Mouse (Mus musculus) limb, embryonic 10.5 days (tissue): ENCODE measurements around the gene Slc15a1. TPM values are rescaled to one million over a fixed set of nuclear protein-coding genes. Genes with fewer than 3 reads are reported as not detected.

Experiments used
- DNase-seq: peaks from one replicate; pipeline ENCODE4 v3.0.0-alpha.2; 2017; ENCODE audit warnings: low spot score
- H3K27ac ChIP-seq: fragments of 300-500 bp; sonication (generic); 2 replicates; pipeline ENCODE4 v1.5.1; 2016; ENCODE audit warnings: mild to moderate bottlenecking
- H3K27me3 ChIP-seq: fragments of 300-500 bp; sonication (generic); 2 replicates; pipeline ENCODE4 v1.6.1; 2016; ENCODE audit warnings: low read depth, mild to moderate bottlenecking; ENCODE audit not compliant: poor library complexity, severe bottlenecking
- H3K36me3 ChIP-seq: fragments of 300-500 bp; sonication (generic); 2 replicates; pipeline ENCODE4 v1.6.1; 2016; ENCODE audit warnings: mild to moderate bottlenecking, moderate library complexity
- H3K4me1 ChIP-seq: fragments of 300-500 bp; sonication (generic); 2 replicates; pipeline ENCODE4 v1.6.1; 2016
- H3K4me3 ChIP-seq: fragments of 300-500 bp; sonication (generic); 2 replicates; pipeline ENCODE4 v1.5.1; 2016; ENCODE audit warnings: mild to moderate bottlenecking, moderate library complexity
- H3K9me3 ChIP-seq: fragments of 300-500 bp; sonication (generic); replicated peaks from 2 replicates; pipeline ENCODE4 v1.6.1; 2016; ENCODE audit warnings: mild to moderate bottlenecking
- WGBS: fragments of 180-500 bp; shearing (Covaris S2); methylation state at CpG from one replicate; pipeline ENCODE4 v1.1.7; 2016; 5-methylcytosine and 5-hydroxymethylcytosine counted together
- polyA plus RNA-seq: library from polyadenylated mRNA; unstranded; fragments of >200 nt; fragmentation: Nextera tagmentation; extraction: Ambion mirVana; gene quantifications from 2 replicates; pipeline ENCODE4 v1.2.1, GENCODE M21; 2016

The Slc15a1 gene
- polyA plus RNA-seq, 1 experiment from 2014 or later: not detected

DNA sequence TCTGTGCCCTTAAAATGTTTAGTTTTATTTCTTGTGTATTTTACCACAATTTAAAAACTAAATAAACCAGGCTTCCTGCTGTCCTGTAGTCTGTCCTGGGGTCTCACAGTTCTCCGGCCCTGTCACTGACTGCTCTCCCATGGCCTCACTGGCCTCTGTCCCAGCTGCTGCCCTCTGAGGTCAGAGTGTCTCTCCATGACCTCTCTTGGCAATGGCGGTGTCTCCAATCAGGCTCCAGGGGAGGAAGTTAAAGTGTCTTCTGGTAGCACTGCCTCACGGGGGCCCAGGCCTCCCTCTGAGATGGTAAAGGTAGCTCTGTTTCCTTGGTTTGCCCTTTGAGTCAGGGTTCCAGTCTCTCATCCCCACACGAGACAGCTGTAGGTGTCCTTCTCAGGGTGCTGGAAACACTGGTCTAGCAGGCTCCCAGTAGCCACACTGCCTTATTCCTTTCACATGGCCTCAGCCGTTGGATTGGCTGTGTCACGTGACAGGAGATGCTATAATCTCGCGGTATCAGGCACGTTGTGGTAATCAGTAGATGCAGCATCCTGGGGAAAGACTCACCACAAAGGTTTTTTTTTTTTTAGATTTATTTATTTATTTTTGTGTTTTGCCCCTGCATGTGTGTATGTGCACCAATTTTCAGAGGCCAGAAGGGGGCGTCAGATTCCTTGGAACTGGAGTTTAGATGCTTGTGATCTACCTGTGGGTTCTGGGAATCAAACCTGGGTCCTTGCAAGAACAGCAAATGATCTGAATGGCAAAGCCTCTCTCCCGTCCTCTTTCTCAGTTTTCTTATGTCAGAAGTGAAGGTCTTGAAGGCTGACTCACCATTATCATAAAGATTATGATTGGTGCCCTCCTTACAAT, 48.4 kb downstream of the Slc15a1 start:
- Histone ChIP-seq H3K36me3 (no peaks in the 10 kb centered on the region), H3K4me1 (peaks cover 12% of the 10 kb centered on the region; the same call in 1 of the 2 replicates), H3K27ac (no peak overlapping the region), H3K9me3 (no peaks in the 10 kb centered on the region), H3K4me3 (no peak overlapping the region), H3K27me3 (no peaks in the 10 kb centered on the region)
- no peak for DNase-seq
- WGBS: 87% methylated on average over 11 of the region's 11 CpGs

DNA sequence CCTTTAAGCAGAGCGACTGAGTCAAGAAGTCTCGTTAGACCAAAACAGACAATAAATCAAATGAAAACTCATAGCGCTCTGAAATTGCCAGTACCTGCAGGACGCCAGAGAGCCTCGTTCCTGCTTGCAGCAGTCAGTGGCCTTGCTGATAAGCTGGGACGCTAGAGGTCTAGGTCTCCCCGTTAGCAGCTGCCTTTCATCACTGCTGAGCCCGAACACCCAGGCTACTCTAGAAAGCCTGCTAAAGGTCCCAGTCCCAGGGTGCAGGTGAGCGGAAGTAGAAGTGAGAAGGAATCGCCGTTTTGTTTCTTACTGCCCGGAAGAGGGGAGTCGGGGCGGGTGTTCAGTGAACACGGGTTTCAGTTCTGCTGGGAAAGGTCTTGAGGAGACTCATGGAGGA, 49.1 kb downstream of the Slc15a1 start:
- Histone ChIP-seq H3K27ac (peak overlapping the region; percentile 50; the same call in 1 of the 2 replicates), H3K4me3 (no peak overlapping the region)
- WGBS: 87% methylated on average over 15 of the region's 15 CpGs

DNA sequence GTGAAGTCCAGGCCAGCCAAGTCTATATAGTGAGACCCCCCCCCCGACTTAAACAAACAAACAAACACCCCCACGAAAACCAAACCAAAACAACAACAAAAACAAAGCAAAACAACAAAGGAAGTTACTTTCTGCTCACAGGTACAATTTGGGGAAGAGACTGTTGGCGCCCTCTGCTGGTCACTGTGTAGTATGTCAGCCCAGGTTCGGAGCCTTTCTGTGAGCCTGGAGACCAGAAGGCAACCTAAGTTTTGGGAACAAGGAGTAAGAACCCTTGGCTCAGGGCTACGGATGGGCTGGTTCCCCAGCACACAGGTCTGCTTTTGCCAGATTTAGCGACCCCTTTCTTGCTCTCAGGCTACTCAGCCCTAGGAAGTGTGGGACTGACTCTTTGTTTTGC, 49.5 kb downstream of the Slc15a1 start:
- WGBS: 13% methylated on average over 6 of the region's 6 CpGs
- Histone ChIP-seq H3K27me3 (no peaks in the 10 kb centered on the region), H3K9me3 (no peaks in the 10 kb centered on the region), H3K4me3 (no peak overlapping the region), H3K4me1 (peaks cover 12% of the 10 kb centered on the region; the same call in 1 of the 2 replicates), H3K27ac (peak overlapping the region; percentile 50; the same call in 1 of the 2 replicates), H3K36me3 (no peaks in the 10 kb centered on the region)
- peak; percentile 84 for DNase-seq

More for the DNA sequence above, 49.1 kb downstream of the Slc15a1 start:
- Histone ChIP-seq H3K4me1 (peaks cover 12% of the 10 kb centered on the region; the same call in 1 of the 2 replicates), H3K36me3 (no peaks in the 10 kb centered on the region), H3K27me3 (no peaks in the 10 kb centered on the region), H3K9me3 (no peaks in the 10 kb centered on the region)
- no peak for DNase-seq

DNA sequence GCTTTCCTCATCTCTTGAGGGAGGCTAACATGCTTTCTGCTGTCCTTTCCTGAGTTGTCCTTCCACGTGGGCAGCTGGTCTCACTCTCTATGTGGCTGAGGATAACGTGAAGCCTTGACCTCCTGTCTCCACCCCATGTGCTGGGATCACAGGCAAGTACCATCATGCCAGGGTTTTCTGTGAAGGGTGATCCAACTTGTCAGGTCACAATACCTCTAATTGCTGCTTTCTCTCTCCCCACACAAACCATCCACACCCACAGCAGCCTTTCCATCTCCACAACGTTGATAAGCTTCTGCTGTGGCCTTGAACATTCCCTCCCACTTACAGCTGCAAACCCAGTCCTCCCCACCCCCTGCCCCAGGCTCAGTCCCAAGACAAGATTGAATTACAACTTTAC, 51.9 kb downstream of the Slc15a1 start:
- no peaks in the 10 kb centered on the region for H3K36me3 ChIP-seq
- DNase-seq: no peak
- no peaks in the 10 kb centered on the region for H3K27me3 ChIP-seq
- H3K4me3 ChIP-seq: no peak overlapping the region
- peaks cover 12% of the 10 kb centered on the region; the same call in 1 of the 2 replicates for H3K4me1 ChIP-seq
- 73% methylated on average over 3 of the region's 3 CpGs for whole genome bisulfite sequencing
- H3K27ac ChIP-seq: no peak overlapping the region
- H3K9me3 ChIP-seq: no peaks in the 10 kb centered on the region

DNA sequence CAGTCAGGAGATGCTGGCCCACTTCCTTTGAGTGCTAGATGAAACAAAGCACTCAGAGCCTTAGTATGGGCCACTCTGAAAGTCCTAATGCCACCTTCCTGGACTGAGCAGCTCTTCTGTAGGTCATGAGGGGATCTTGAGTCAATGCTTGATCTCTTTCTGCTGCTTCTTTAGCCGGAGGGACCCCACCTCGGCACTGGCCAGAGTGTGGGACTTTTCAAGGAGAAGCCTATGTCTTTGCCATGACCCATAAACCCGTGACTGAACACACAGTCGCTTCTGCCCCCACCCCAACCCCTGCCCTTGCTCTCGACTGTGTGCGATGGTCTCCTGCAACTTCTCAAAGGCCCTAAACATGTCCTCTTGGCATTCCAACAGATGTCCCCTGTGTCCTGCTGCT, 52.8 kb downstream of the Slc15a1 start:
- DNase-seq: no peak
- peaks cover 12% of the 10 kb centered on the region for H3K4me1 ChIP-seq
- H3K36me3 ChIP-seq: no peaks in the 10 kb centered on the region
- no peaks in the 10 kb centered on the region for H3K27me3 ChIP-seq
- H3K9me3 ChIP-seq: no peaks in the 10 kb centered on the region
- no peak overlapping the region for H3K27ac ChIP-seq
- 87% methylated on average over 6 of the region's 6 CpGs for WGBS
- no peak overlapping the region for H3K4me3 ChIP-seq

DNA sequence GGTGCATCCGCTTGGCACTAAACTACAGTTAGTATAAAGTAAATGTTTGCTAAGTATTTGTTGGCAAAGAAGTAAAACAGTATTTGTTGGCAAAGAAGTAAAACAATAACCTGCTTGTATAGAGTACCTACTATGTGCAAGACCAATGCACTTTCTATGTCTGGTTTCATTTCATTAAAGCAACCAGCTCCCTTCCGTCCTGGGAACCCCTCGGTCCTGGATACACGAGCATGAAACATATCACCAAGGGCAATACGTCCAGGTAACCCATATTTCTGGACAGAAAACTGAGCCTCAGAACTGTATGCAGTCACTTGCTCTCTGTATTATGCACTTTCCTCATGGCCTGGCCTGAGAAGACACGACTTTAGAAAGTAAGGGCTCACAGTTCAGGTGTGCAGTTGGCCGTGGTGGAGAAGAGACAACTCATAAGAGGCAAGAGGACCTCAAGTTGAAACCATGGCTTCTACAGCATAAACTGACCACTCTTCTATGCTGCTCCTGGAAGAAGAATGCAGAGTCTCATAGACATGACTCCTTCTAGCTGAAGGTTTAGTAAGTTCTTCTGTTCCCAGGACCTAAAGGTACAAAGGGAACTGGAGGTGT, 53.5 kb downstream of the Slc15a1 start:
- DNase-seq: no peak
- Histone ChIP-seq H3K9me3 (no peaks in the 10 kb centered on the region), H3K36me3 (no peaks in the 10 kb centered on the region), H3K4me3 (no peak overlapping the region), H3K4me1 (peaks cover 19% of the 10 kb centered on the region), H3K27me3 (no peaks in the 10 kb centered on the region), H3K27ac (no peak overlapping the region)
- WGBS: 76% methylated on average over 7 of the region's 7 CpGs

DNA sequence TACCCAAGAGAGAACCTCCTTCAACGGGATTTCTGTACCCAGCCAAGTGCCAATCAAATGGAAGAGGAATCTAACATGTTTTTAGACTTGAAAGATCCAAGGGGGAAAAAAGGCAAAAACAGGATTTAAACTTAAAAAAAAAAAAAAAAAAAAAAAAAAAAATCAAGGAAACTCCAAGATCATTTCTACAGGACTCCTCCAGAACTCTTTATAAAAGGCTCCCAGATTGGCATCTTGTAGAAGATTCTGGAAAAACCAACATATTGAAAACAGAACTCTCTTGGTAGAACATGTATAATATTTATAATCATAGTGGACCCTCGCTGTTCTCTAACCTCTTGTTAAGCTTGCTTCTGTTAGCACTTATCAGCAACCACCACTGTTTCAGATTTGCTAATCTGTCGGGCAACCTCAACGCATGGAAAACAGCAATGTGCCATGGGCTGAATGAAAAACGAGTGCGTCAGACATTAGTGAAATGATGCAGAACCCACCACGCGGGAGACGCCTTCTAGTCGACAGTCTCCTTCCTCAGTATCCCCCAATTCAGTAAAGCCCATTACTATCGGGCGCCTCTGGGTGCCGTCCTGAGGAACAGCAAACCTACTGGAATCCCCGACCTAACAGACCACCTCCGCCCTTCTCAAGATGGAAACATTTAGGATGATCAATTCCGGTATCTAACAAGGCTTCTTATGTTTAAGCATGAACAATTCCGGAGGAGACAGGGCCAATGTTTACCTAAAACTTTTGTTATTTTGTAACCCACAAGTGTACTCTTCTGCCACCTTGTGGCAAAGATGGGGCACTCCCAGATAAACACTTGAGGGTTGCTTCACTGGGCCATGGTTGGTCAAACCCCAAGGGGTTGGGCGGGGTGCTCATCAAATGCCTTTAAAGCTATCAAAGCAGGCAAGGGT, 54.3 kb downstream of the Slc15a1 start:
- H3K4me1 ChIP-seq: peaks cover 17% of the 10 kb centered on the region
- no peaks in the 10 kb centered on the region for H3K9me3 ChIP-seq
- H3K36me3 ChIP-seq: no peaks in the 10 kb centered on the region
- peak; percentile 56 for DNase-seq
- peak overlapping the region; percentile 39 for H3K4me3 ChIP-seq
- H3K27me3 ChIP-seq: no peaks in the 10 kb centered on the region
- H3K27ac ChIP-seq: no peak overlapping the region
- 26% methylated on average over 18 of the region's 18 CpGs for WGBS

DNA sequence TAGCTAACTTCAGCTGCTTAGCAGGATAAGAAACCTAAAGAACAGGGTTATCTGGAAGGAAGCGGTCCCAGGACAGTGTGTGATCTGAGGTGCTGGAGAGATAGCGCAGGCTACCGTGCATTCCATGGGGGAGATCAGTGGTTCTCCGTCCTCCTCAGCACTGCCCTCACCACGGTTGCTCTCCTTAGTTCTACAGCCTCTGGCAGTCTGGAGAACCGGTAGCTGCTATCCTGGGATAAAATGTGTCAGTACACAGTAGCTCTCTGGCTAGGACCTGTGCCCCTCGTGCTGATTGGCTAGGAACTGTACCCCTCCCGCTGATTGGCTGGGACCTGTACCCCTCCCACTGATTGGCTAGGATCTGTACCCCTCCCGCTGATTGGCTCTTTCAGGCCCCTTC, 58.1 kb downstream of the Slc15a1 start:
- WGBS: 14% methylated on average over 9 of the region's 9 CpGs
- Histone ChIP-seq H3K9me3 (no peaks in the 10 kb centered on the region), H3K4me1 (peaks cover 17% of the 10 kb centered on the region), H3K4me3 (peak overlapping the region; percentile 19), H3K36me3 (no peaks in the 10 kb centered on the region), H3K27ac (no peak overlapping the region), H3K27me3 (no peaks in the 10 kb centered on the region)
- peak; percentile 57 for DNase-seq

DNA sequence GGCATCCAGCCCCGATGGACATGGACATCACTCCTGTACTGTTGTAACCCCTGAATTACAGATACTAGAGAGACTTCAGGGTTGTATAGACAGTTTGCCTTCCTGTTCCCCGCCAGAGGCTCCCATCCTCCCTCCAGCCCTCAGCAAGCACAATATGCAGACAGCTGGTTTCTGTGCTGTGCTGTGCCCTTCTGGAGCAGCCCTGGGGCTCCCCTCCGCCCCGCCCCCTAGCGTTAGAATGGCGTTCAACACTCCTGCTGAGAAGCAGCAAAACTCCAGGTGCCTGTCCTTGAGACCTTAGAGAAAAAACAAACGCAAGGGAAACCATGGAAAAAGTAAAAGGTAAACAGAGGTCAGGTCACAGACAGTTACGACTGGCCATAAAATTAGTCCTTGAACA, 59.9 kb downstream of the Slc15a1 start:
- Histone ChIP-seq H3K4me1 (peaks cover 17% of the 10 kb centered on the region), H3K4me3 (no peak overlapping the region), H3K27ac (no peak overlapping the region), H3K9me3 (no peaks in the 10 kb centered on the region), H3K36me3 (no peaks in the 10 kb centered on the region), H3K27me3 (no peaks in the 10 kb centered on the region)
- 17% methylated on average over 8 of the region's 8 CpGs for WGBS
- peak; percentile 82 for DNase-seq

DNA sequence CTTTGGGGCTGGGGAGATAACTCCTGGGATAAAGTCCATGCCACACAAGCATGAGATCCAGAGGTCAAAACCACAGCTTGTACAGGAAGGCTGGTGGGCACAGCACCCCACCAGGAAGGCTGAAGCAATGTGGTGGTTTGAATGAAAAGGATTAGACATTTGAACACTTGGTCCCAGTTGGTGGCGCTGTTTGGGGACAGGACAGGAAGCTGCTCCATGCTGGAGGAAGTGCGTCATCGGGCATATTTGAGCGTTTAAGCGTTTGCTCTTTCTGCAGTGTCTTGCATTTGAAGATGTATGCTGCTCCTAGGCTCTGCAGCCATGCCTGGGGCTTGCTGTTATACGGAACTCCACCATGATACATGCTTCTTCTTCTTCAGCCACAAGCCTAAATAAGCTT, 64.2 kb downstream of the Slc15a1 start:
- Histone ChIP-seq H3K4me3 (no peak overlapping the region), H3K27ac (no peak overlapping the region), H3K4me1 (0 out of 2 replicates have a peak, but pooled peaks cover 6% of the 10 kb centered on the region), H3K9me3 (no peaks in the 10 kb centered on the region), H3K27me3 (no peaks in the 10 kb centered on the region), H3K36me3 (no peaks in the 10 kb centered on the region)
- 95% methylated on average over 6 of the region's 6 CpGs for WGBS
- no peak for DNase-seq

DNA sequence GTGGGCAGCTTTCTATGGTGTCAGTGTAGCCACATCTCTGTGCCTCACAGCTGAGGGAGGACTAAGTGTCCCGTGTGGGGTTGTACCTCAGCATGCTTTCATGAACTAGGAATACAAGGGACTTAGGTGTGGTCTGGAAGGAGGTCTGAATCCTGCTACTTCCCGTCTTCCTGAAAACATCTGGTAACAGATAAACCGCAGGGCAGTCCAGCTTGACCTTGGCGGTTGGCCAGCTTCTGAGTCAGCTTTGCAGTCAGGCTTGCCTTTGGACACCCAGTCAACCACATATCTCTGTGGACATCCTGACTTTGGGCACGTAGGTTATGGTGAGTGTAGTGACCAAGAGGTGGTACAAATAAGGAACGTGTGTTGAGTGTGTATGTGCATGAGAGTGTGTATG, 68.0 kb downstream of the Slc15a1 start:
- no peak for DNase-seq
- no peaks in the 10 kb centered on the region for H3K36me3 ChIP-seq
- H3K9me3 ChIP-seq: no peaks in the 10 kb centered on the region
- no peaks in the 10 kb centered on the region for H3K4me1 ChIP-seq
- H3K27me3 ChIP-seq: no peaks in the 10 kb centered on the region
- H3K4me3 ChIP-seq: no peak overlapping the region
- no peak overlapping the region for H3K27ac ChIP-seq
- WGBS: 85% methylated on average over 6 of the region's 6 CpGs

DNA sequence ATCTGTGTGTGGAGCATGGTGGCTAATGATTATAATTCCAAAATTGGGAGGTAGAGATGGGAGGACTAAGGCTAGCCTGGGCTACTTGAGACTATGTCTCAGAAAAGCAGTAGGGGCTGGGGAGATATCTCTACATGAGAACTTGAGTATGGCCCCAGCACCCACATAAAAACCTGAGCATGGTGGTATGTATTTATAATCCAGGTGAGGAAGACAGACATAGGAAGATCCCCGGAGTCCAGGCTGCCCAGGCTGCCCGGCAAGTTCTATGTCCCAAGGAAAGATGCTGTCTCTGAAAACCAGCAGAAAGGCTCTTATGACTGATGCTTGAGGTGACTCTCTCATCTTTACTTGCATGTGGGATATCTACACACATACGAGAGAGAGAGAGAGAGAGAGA, 68.6 kb downstream of the Slc15a1 start:
- DNase-seq: no peak
- H3K4me1 ChIP-seq: no peaks in the 10 kb centered on the region
- no peak overlapping the region for H3K4me3 ChIP-seq
- no peaks in the 10 kb centered on the region for H3K27me3 ChIP-seq
- H3K27ac ChIP-seq: no peak overlapping the region
- 92% methylated on average over 3 of the region's 3 CpGs for WGBS
- no peaks in the 10 kb centered on the region for H3K9me3 ChIP-seq
- H3K36me3 ChIP-seq: no peaks in the 10 kb centered on the region
